Mouse (Mus musculus) bone marrow macrophage, adult 2 months (primary cell): Measurements from ENCODE around the gene Kif22. TPM values are rescaled to one million over a fixed set of nuclear protein-coding genes. Genes with fewer than 3 reads are reported as not detected.

ENCODE experiments used
- H3K27ac ChIP-seq: 2 replicates; pipeline ENCODE4 v1.5.1; 2012; ENCODE audit warnings: low read depth, low read length; ENCODE audit not compliant: insufficient read depth
- H3K4me1 ChIP-seq: 2 replicates; pipeline ENCODE4 v1.6.1; 2012; ENCODE audit warnings: low read length; ENCODE audit not compliant: control insufficient read depth, insufficient read depth
- H3K4me3 ChIP-seq: 2 replicates; pipeline ENCODE4 v1.5.1; 2012; ENCODE audit warnings: mild to moderate bottlenecking, low read length, moderate library complexity; ENCODE audit not compliant: insufficient read depth
- CTCF ChIP-seq: IDR thresholded peaks from 2 replicates; pipeline ENCODE4 v1.5.1; 2012; ENCODE audit warnings: low read depth, mild to moderate bottlenecking, low read length, moderate library complexity
- POLR2A ChIP-seq: IDR thresholded peaks from 2 replicates; pipeline ENCODE4 v1.6.1; 2012; ENCODE audit warnings: mild to moderate bottlenecking, low read depth, low read length, borderline replicate concordance
- polyA plus RNA-seq: library from polyadenylated mRNA; stranded (reverse); fragments of >200 nt; gene quantifications from 2 replicates; pipeline ENCODE4 v1.2.4, GENCODE M21; 2012; ENCODE audit not compliant: missing spikeins, insufficient read depth, insufficient read length

Kif22 gene
- polyA plus RNA-seq, 1 experiment, result 40.8 TPM

- Histone ChIP-seq H3K4me3 (no peak overlapping the region), H3K4me1 (no peaks in the 10 kb centered on the region), H3K27ac (no peak overlapping the region)
- TF ChIP-seq CTCF, result no peak
- TF ChIP-seq POLR2A, result no peak
These were observed 56.0 kb downstream of the Kif22 start for GRCm38 (mm10) chr7:126986319-126986718.

DNA sequence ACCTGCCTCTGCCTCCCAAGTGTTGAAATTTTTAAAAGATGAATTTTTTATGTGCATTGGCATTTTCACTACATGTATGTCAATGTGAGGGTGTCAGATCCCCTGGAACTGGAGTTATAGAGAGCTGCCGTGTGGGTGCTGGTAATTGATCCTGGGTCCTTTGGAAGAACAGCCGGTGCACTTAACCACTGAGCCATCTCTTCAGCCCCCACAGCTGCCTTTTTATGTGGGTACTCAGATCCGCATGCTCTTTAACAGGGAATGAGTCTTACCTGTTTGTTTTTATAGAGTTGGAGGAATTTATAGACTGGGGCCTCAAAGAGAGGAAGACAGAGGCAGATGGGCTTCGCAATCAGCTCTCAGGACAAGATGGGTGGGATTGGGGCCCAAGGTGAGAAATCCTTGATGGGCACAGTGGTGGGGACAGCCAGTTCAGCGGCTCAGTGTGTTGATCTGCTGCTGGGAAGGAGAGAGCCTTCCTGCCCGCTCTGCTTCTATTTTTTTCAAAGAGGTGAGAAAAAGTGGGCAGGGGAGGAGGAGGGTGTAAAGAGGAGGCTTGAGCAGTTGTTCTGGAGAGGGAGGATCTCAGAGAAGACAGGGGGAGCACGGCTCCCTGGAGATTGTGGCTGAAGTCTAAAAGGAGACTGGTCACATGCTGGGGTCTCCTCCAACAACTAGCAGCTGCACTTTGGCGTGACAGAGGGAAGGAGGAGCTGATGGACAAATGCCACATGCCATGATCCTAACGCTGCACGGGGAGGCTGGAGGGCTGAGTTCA is 57.4 kb downstream of the Kif22 start:
- Histone ChIP-seq H3K27ac (no peak overlapping the region), H3K4me3 (no peak overlapping the region), H3K4me1 (no peaks in the 10 kb centered on the region)
- TF ChIP-seq CTCF (no peak), POLR2A (no peak)

GRCm38 (mm10) chr7:126983113-126983512 is 59.2 kb downstream of the Kif22 start:
- Histone ChIP-seq H3K4me3 (no peak overlapping the region), H3K27ac (no peak overlapping the region), H3K4me1 (no peaks in the 10 kb centered on the region)
- TF ChIP-seq CTCF (no peak), POLR2A (no peak)

- H3K27ac ChIP-seq, result no peak overlapping the region
- TF ChIP-seq POLR2A (no peak), CTCF (no peak)
These were observed 60.2 kb downstream of the Kif22 start for GRCm38 (mm10) chr7:126982054-126982453.

DNA sequence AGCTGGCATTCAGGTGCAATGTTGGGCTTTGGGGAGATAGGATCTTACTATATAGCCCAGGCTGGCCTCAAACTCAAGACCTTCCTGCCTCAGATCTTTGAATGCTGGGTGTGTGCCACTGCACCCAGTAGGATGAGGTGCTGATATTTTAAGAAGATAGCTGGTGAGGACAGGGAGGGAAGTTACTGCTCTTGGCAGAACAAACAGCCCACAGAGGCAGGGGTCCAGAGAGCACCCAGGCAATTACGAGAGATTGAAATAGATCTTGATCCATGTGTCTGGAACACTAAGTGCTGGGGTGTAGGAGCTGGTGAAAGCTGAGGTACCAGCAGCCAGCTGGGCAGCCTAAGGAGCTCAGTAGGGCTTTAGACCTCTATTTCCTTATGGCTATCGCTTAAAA is 60.7 kb downstream of the Kif22 start:
- Histone ChIP-seq H3K27ac (no peak overlapping the region), H3K4me1 (no peaks in the 10 kb centered on the region), H3K4me3 (no peak overlapping the region)
- TF ChIP-seq POLR2A, result no peak
- TF ChIP-seq CTCF, result no peak

More at GRCm38 (mm10) chr7:126982054-126982453, 60.2 kb downstream of the Kif22 start:
- Histone ChIP-seq H3K4me1 (no peaks in the 10 kb centered on the region), H3K4me3 (no peak overlapping the region)

- Histone ChIP-seq H3K4me1 (peaks cover 10% of the 10 kb centered on the region), H3K4me3 (no peak overlapping the region), H3K27ac (no peak overlapping the region)
- TF ChIP-seq CTCF, result no peak
- TF ChIP-seq POLR2A, result no peak
These were observed 63.4 kb downstream of the Kif22 start for GRCm38 (mm10) chr7:126978841-126979240.

Other genes with a start within 250 kb of the Kif22 start
- 153 and 164 TPM in 2 replicates for gene Ppp4c, start 250.0 kb downstream of the Kif22 start, polyA plus RNA-seq
- 0.74 and 0.85 TPM in 2 replicates for gene Fam57b, start 244.8 kb downstream of the Kif22 start, polyA plus RNA-seq
- gene 4930451I11Rik, start 210.8 kb downstream of the Kif22 start, polyA plus RNA-seq, result not detected in 2 replicates
- gene Doc2a, start 195.1 kb downstream of the Kif22 start, polyA plus RNA-seq, result not detected in 2 replicates
- gene Hirip3, start 180.5 kb downstream of the Kif22 start, polyA plus RNA-seq, result 32.0 and 33.5 TPM in 2 replicates
- gene Ino80e, start 180.1 kb downstream of the Kif22 start, polyA plus RNA-seq, result 67.0 and 72.6 TPM in 2 replicates
- 58.5 and 66.8 TPM in 2 replicates for gene Taok2, start 157.8 kb downstream of the Kif22 start, polyA plus RNA-seq
- 74.2 and 75.9 TPM in 2 replicates for gene Tmem219, start 119.6 kb downstream of the Kif22 start, polyA plus RNA-seq
- gene Kctd13, start 113.6 kb downstream of the Kif22 start, polyA plus RNA-seq, result 16.2 and 17.5 TPM in 2 replicates
- gene Asphd1, start 92.9 kb downstream of the Kif22 start, polyA plus RNA-seq, result not detected in 2 replicates
- gene Sez6l2, start 91.9 kb downstream of the Kif22 start, polyA plus RNA-seq, result 1.6 and 2.6 TPM in 2 replicates
- 112 and 118 TPM in 2 replicates for gene Cdipt, start 66.6 kb downstream of the Kif22 start, polyA plus RNA-seq
- 7.3 and 7.4 TPM in 2 replicates for gene Cdiptos, start 66.4 kb downstream of the Kif22 start, polyA plus RNA-seq
- gene Mvp, start 27.9 kb downstream of the Kif22 start, polyA plus RNA-seq, result 95.9 and 96.2 TPM in 2 replicates
- 9.2 and 17.6 TPM in 2 replicates for gene Pagr1b, start 26.0 kb downstream of the Kif22 start, polyA plus RNA-seq
- gene Pagr1a, start 25.1 kb downstream of the Kif22 start, polyA plus RNA-seq, result 20.3 and 22.2 TPM in 2 replicates
- gene Gm42742, start 21.4 kb downstream of the Kif22 start, polyA plus RNA-seq, result 31.3 and 44.3 TPM in 2 replicates
- 2.8 TPM in 1 of 2 replicates, not detected in the other for gene Prrt2, start 21.3 kb downstream of the Kif22 start, polyA plus RNA-seq
- gene Maz, start 15.4 kb downstream of the Kif22 start, polyA plus RNA-seq, result 161 and 164 TPM in 2 replicates
- not detected in 2 replicates for gene Zg16, start 44.9 kb upstream of the Kif22 start, polyA plus RNA-seq
- 41.2 and 41.4 TPM in 2 replicates for gene AI467606, start 48.9 kb upstream of the Kif22 start, polyA plus RNA-seq
- 0.71 TPM in 1 of 2 replicates, not detected in the other for gene Qprt, start 79.8 kb upstream of the Kif22 start, polyA plus RNA-seq
- 34.5 and 36.3 TPM in 2 replicates for gene Spn, start 95.4 kb upstream of the Kif22 start, polyA plus RNA-seq
- gene Cd2bp2, start 153.6 kb upstream of the Kif22 start, polyA plus RNA-seq, result 58.0 and 58.5 TPM in 2 replicates
- gene Tbc1d10b, start 166.0 kb upstream of the Kif22 start, polyA plus RNA-seq, result 67.2 and 71.7 TPM in 2 replicates
- gene Mylpf, start 166.4 kb upstream of the Kif22 start, polyA plus RNA-seq, result 3.9 and 6.9 TPM in 2 replicates
- 6.5 and 6.8 TPM in 2 replicates for gene Zfp553, start 190.6 kb upstream of the Kif22 start, polyA plus RNA-seq
- gene Sept1, start 190.7 kb upstream of the Kif22 start, polyA plus RNA-seq, result 2.9 and 5.8 TPM in 2 replicates
- 10.9 and 12.4 TPM in 2 replicates for gene Zfp771, start 201.8 kb upstream of the Kif22 start, polyA plus RNA-seq
- gene Dctpp1, start 218.2 kb upstream of the Kif22 start, polyA plus RNA-seq, result 25.6 and 27.3 TPM in 2 replicates
- gene Sephs2, start 231.6 kb upstream of the Kif22 start, polyA plus RNA-seq, result 72.2 and 77.0 TPM in 2 replicates